Mouse (Mus musculus) embryonic fibroblast, embryonic 13.5 days (primary cell): ENCODE results near the gene Lcp1.

ENCODE experiments used
- CTCF ChIP-seq: IDR thresholded peaks from 2 replicates; pipeline ENCODE4 v1.5.1; 2011; ENCODE audit warnings: mild to moderate bottlenecking, control low read depth, low read length, moderate library complexity, borderline replicate concordance; ENCODE audit not compliant: insufficient read depth
- POLR2A ChIP-seq: IDR thresholded peaks from 2 replicates; pipeline ENCODE4 v1.6.1; 2011; ENCODE audit warnings: low read depth, mild to moderate bottlenecking, control low read depth, low read length, moderate library complexity

- TF ChIP-seq POLR2A, result no peak
- TF ChIP-seq CTCF, result no peak
These were observed 104.7 kb downstream of the Lcp1 start for GRCm38 (mm10) chr14:75235552-75235951.
